Mouse (Mus musculus): ENCODE data around the gene Gm10134.
"Not testable (repeated sequence)": the region's sequence is repeated elsewhere in the genome, so short reads cannot be mapped to it uniquely, and the experiment has no call there.

Gene Gm10134

GRCm38 (mm10) chr2:28506291-28506690 lies 396 bp downstream of the Gm10134 start:
- no peak for DNase-seq (ENCODE audit: low spot score)

- not testable (repeated sequence) for DNase-seq (ENCODE audit: low spot score)
Measured at GRCm38 (mm10) chr2:28511600-28511999, 5.7 kb downstream of the Gm10134 start.

- DNase-seq (ENCODE audit: low spot score): peak; percentile 55
Measured at GRCm38 (mm10) chr2:28512798-28513401, 7.0 kb downstream of the Gm10134 start, which contains the start of gene Ralgds. Gene Ralgds, plus strand, starts transcription at chr2:28513125.

GRCm38 (mm10) chr2:28513431-28514370 lies 7.8 kb downstream of the Gm10134 start:
- no peak for DNase-seq (ENCODE audit: low spot score)

- DNase-seq (ENCODE audit: low spot score): peak; percentile 52
Measured at GRCm38 (mm10) chr2:28514489-28514888, 8.6 kb downstream of the Gm10134 start.

- no peak for DNase-seq (ENCODE audit: low spot score)
Measured at GRCm38 (mm10) chr2:28517206-28517909, 11.5 kb downstream of the Gm10134 start.

- no peak for DNase-seq (ENCODE audit: low spot score)
Measured at GRCm38 (mm10) chr2:28518231-28518630, 12.3 kb downstream of the Gm10134 start.

- no peak for DNase-seq (ENCODE audit: low spot score)
Measured at GRCm38 (mm10) chr2:28520581-28520980, 14.7 kb downstream of the Gm10134 start.

- DNase-seq (ENCODE audit: low spot score): no peak
Measured at GRCm38 (mm10) chr2:28521571-28522151, 15.8 kb downstream of the Gm10134 start.

- no peak for DNase-seq (ENCODE audit: low spot score)
Measured at GRCm38 (mm10) chr2:28522166-28522565, 16.3 kb downstream of the Gm10134 start.

GRCm38 (mm10) chr2:28523643-28524117 lies 17.8 kb downstream of the Gm10134 start:
- DNase-seq (ENCODE audit: low spot score): peak; percentile 84

- DNase-seq (ENCODE audit: low spot score): no peak
Measured at GRCm38 (mm10) chr2:28524406-28524805, 18.5 kb downstream of the Gm10134 start.

GRCm38 (mm10) chr2:28525219-28525942 lies 19.5 kb downstream of the Gm10134 start:
- DNase-seq (ENCODE audit: low spot score): peak; percentile 60

- DNase-seq (ENCODE audit: low spot score): no peak
Measured at GRCm38 (mm10) chr2:28525943-28526876, 20.3 kb downstream of the Gm10134 start.

- DNase-seq (ENCODE audit: low spot score): no peak
Measured at GRCm38 (mm10) chr2:28527436-28528353, 21.8 kb downstream of the Gm10134 start.

- DNase-seq (ENCODE audit: low spot score): no peak
Measured at GRCm38 (mm10) chr2:28528354-28528730, 22.4 kb downstream of the Gm10134 start.

- DNase-seq (ENCODE audit: low spot score): no peak
Measured at GRCm38 (mm10) chr2:28529856-28530255, 24.0 kb downstream of the Gm10134 start.

- no peak for DNase-seq (ENCODE audit: low spot score)
Measured at GRCm38 (mm10) chr2:28530311-28530710, 24.4 kb downstream of the Gm10134 start.

Measured in ovary, adult 18-20 months (tissue).